Mouse (Mus musculus) heart, adult 18-20 months (tissue): ENCODE data around the gene Dcp1b. TPM values are rescaled to one million over a fixed set of nuclear protein-coding genes. Genes with fewer than 3 reads are reported as not detected.
A peak's percentile ranks its signal among the peaks of the same experiment; 100 is the strongest.
"Not testable (repeated sequence)": the region's sequence is repeated elsewhere in the genome, so short reads cannot be mapped to it uniquely, and the experiment has no call there.

Experiments
- DNase-seq, 2 experiments: peaks; one replicate each; pipeline ENCODE4 v3.0.0; 2021 to 2022; ENCODE audit warnings: mixed read lengths in 1 of 2
- total RNA-seq, 2 experiments: library from RNA; stranded (reverse); gene quantifications; 2 replicates each; pipeline ENCODE4 v1.2.3; 2021

Dcp1b gene
- total RNA-seq, 2 experiments from 2014 or later = 0.92 to 3.0 TPM

DNA sequence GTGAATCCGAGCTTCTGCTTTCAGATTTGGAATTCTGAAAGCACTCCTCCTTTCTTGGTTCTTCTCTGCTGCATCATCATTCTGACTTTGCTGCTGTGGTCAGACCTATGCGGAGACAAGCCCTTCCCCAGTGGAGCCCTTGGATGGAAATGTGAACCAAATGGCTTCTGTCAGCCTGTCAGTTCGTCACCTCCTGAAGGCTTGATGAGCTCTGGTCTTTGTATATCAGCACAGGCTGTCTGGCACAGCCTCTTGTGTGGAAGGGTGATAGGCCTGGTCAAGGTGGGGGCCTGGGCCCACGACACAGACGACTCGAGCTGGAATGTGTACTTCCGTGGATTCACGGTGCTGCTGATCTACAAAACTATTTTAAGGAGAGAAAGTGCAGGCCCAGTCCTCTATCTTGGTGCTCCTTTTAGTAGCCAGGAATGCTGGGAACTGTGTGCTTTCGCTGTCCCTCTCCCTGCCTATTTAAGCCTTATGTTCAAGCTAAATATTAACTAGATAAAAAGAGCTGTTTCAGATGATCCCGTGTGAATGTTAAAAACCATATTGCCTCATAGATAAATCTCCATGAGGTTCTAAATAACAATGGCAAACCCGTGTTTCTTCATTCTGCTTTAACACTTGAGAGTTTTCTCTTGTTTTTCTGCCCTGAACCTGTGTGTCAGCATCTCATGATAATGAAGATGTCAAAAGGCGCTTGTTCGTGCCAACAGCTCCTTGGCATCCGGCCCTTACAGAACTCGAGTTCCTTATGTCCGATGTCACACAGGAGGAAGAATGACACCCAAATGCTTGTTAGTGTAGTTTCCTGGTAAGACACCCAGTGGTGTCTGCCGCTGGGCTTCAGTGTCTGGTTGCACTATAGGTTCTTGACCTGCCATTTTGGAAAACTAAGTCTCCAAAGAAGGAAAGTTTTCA is 21.6 kb downstream of the Dcp1b start, which contains the start of gene Cacna1c:
Cacna1c (minus strand) TSS at position 37 of the 924 bp plus-strand sequence.
- peak; percentile 78 to 87 for DNase-seq

- peak in 1 of 2 experiments; percentile 38 for DNase-seq
Measured at GRCm38 (mm10) chr6:119198534-119199273, 23.7 kb downstream of the Dcp1b start.

DNA sequence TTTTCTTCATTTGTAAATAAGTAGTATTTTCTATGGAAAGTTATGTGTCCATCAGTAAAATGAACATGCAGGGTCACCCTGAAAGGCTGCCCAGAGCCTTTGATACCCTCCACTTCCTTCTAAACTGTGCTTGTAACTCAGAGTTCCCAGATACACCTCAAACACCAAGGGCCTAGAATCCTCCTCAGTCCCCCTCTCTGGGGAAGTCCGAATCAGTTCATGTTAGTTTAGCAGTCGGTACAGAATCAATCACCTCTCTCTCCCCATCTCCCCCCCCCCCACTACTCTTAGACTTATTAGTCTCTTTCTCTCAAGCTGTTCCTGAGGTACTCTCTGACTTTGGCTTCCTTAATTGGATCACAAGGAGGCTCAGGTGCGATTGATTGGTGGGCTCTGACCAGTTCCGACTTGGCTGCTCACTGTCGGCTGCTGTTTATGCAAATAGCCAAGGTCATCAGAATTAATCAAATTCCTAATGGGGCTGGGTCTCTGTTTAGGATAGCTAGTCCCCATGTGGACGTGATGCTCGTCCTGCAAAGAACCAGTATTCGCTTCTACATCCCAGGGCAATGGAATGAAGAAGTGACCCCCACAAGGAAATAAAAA is 24.3 kb downstream of the Dcp1b start:
- DNase-seq = no peak

DNA sequence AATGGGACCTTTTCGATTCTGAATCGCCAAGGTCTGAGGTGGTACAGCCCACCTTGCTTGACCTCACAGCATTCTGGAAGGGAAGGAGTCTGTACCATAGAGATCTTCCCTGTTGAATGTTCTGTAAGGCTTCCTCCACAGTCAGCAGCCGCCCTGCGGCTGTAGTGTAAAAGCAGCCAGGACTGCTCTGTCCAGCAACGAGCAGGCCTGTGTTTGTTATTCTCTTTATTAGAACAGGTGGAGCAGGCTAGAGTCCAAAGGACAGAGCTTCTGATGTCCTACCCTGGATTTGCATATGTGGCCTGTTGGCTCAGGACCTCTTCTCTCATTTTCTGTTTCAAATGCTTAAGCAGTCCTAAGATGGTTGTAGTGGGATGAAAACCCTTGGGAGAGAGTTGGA is 25.3 kb downstream of the Dcp1b start:
- DNase-seq = peak in 1 of 2 experiments; percentile 8

GRCm38 (mm10) chr6:119201575-119201974 is 26.5 kb downstream of the Dcp1b start:
- DNase-seq = no peak

- DNase-seq = no peak
Measured at GRCm38 (mm10) chr6:119204286-119204685, 29.2 kb downstream of the Dcp1b start.

- no peak for DNase-seq
Measured at GRCm38 (mm10) chr6:119204915-119205314, 29.9 kb downstream of the Dcp1b start.

DNA sequence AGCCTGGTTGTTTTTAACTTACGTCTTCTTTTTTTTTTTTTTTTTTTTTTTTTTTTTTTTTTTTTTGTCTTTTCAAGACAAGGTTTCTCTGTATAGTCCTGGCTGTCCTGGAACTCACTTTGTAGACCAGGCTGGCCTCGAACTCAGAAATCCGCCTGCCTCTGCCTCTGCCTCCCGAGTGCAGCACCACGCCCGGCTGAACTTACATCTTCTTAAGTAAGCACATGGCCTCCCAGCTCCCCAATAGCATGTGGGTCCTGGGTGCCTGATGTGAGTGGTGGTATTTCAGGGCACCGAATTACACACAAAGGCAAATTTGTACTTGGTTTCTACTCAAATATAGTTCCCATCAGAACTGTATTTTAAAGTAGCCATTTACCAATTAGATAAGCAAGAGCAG is 31.0 kb downstream of the Dcp1b start:
- not testable (repeated sequence) for DNase-seq

GRCm38 (mm10) chr6:119213375-119213774 is 38.3 kb downstream of the Dcp1b start:
- DNase-seq = no peak

DNA sequence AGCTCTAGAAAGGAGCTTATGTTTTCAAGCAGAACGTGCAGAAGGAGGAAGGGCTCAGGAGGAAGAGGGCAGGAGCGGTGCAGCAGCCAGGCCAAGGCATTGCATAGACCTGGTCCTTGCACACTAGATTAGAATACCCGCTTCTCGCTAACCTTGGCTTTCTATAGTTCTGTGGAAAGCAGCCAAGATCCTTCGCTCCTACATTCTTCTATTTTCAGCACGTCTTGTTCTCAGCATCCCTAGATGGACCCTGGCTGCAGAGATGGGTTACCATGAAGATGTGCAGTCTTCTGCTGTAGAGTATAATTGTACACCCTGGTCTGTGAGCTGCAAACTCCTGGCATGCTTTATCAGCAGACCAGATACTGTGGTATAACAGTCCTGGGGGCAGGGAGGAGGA is 39.1 kb downstream of the Dcp1b start:
- no peak for DNase-seq

DNA sequence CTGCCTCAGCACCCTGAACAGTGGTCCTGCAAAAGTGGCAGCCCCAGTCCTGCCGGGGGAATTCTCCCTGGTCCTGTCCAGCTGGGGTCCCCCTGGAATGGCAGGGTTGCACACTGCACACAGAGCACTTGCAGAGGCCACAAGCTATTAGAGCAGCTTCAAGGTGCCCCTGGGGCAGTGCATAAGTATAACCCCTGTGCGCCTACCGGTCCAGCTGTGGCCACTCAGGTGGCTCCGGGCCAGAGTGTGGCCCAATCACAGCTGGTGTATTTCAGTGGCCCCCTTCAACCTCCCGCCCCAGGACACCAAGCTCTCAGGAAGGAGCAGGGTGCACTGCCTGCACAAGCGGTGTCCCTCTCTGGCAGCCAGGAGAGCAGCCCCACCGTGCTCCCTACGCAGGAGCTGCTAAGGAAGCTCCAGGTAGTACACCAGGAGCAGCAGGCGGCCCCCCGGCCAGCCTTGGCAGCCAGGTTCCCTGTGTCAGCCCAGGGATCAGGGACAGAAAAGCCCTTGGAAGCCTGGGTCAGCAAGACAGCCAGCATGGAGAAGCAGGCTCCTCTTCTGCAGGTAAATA is 40.1 kb downstream of the Dcp1b start:
- no peak for DNase-seq

DNA sequence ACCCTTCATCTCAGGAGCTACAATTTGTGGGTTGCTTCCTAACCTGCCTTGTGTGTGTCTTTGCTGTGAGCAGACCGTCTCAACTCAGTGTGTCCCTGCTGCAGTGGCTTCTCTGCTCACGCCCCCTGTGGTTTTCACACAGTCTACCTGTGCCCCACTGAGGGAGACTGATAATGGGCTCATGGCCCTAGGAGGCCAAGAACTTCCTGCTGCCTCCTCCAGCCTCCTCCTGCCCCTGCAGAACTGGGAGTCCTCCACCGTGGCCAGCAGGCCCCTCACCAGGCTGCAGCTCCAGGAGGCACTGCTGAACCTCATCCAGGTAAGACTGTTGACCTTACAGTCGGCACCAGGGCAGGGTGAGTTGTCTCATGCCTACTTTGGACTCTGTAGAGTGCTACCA is 42.6 kb downstream of the Dcp1b start:
- DNase-seq = no peak

DNA sequence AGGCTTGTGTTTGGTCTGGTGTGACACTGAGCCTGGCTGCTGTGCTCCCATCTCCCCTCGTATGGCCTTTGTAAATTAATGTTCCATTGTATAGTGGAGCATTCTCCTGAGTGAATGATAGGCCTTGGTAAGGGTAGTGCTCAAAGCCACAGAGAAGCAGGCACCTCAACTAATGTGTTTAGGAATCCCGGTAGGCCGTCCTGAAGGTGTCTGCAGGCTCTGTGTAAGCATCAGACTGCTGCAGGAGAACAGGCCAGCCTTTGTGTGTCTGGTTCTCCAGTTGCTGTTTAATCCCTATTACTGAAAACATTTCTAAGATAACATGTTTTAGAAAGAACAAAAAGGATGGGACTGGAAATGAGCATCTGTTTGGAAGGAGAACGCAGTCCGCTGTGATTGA is 43.5 kb downstream of the Dcp1b start:
- DNase-seq = no peak

GRCm38 (mm10) chr6:119219237-119219870 is 44.3 kb downstream of the Dcp1b start:
- no peak for DNase-seq

GRCm38 (mm10) chr6:119220297-119220696 is 45.2 kb downstream of the Dcp1b start:
- DNase-seq = peak; percentile 38 to 79

DNA sequence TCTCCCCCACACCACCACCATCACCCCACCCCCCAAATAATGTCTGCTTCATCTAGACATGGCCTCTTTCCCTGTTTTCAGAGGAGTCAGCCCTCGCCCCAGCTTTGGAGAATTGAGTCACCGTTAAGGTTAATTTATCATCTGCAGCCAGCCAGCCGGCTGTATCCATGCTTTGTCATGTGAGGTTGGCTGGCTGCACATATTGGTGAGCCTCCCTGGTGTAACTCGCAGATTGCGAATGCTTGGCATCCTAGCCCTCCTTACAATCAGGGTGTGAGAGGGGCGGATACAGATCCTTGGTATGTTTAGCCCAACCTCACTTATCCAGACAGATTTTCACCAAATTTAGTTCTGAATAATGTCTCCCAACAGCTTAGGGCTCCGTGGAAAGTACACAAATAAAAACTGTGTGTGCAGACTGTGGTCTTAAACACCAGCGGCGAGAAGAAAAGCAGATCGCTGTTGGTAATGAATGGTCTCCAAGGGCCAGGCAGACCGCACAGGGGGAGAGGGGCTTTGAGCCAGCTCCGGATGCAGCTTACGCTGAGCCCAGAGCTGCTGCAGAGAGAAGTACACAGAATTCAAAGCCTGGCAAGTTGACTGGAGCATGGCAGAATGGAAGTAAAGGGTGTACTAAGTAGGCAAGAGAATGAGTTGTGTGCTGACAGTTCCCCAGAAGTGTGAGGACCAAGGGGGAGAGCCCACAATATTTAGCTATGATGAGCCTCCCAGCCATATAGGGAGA is 49.6 kb downstream of the Dcp1b start:
- DNase-seq = no peak

DNA sequence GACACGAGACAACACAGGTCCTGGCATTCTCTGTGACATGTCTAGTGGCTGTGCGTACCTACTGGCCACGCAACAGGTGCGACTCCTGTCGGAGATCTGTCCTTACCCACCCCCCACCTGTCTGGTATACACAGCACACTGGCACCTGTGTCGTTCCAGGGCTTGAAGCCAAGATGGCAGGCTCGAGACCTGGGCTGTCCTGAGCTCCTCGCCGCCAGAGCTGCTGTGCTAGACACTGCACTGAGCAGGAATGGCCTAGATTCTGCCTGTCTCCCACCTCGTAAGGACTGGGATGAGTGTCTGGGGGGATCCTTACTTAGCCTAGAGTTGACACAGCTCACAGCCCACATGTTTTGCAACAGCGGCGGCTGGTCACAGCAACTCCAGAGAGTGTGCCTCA is 50.2 kb downstream of the Dcp1b start:
- DNase-seq = no peak

DNA sequence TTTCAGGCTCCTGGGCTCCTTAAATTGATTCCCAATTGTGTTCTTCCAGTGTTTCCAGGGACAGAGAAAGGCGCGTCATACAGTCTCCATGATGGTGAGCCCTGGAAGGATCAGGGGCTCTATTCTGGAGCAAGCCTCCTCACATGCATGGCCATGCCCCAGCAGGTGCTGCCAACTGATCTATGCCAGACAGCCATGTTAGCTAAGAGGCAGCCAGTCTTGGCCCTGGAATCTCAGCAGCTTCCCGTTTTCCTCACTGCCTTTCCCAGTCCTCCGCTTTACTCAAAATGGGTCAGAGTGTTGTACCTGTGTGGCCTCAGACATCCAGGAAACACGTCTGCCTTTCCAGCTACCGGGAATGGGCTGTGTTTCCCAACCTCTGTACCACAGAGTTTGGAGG is 50.7 kb downstream of the Dcp1b start:
- no peak for DNase-seq

DNA sequence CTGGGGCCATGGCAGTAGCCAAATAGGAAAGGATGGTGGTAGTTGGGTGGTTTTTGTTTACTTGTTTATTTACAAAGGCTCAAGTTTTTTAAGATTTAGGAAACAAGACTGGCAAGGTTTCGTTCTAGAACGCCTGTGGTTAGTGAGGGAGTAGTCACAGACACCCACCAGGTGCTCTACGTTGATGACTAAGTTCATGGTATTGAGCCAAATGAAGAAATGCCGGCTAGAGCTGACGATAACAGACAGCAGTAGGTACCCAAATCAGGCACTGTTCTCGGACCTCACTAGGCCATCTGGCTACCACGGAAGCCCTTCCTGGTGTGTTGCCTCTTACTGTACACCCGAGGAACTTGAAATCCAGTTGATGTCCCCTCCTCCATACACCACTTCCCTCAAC is 51.9 kb downstream of the Dcp1b start:
- no peak for DNase-seq

- no peak for DNase-seq
Measured at GRCm38 (mm10) chr6:119228861-119229603, 54.0 kb downstream of the Dcp1b start.
